Mouse (Mus musculus) erythroid progenitor cell, adult 5-6 weeks (primary cell): ENCODE measurements around the gene Slc38a3. TPM values are rescaled to one million over a fixed set of nuclear protein-coding genes. Genes with fewer than 3 reads are reported as not detected.
A peak's percentile ranks its signal among the peaks of the same experiment; 100 is the strongest.

Source experiments
- ATAC-seq: replicated peaks from 2 replicates; pipeline ENCODE4 v1.8.0; 2016; ENCODE audit warnings: moderate number of reproducible peaks, mild to moderate bottlenecking, moderate TSS enrichment, inconsistent platforms; ENCODE audit not compliant: poor library complexity, low FRiP score, severe bottlenecking
- total RNA-seq, 2 experiments: library from RNA; stranded (forward) in 1 of 2; stranded (reverse) in 1 of 2; fragments of 150-400 nt in 1 of 2; fragments of 186-747, 209-891 nt in 1 of 2; gene quantifications; 2 replicates each; pipeline versions ENCODE4 v1.2.3 to v1.2.4; 2015 to 2017; ENCODE audit warnings: low replicate concordance in 2 of 2

Slc38a3 gene
- total RNA-seq, 2 experiments from 2014 or later, result not detected

DNA sequence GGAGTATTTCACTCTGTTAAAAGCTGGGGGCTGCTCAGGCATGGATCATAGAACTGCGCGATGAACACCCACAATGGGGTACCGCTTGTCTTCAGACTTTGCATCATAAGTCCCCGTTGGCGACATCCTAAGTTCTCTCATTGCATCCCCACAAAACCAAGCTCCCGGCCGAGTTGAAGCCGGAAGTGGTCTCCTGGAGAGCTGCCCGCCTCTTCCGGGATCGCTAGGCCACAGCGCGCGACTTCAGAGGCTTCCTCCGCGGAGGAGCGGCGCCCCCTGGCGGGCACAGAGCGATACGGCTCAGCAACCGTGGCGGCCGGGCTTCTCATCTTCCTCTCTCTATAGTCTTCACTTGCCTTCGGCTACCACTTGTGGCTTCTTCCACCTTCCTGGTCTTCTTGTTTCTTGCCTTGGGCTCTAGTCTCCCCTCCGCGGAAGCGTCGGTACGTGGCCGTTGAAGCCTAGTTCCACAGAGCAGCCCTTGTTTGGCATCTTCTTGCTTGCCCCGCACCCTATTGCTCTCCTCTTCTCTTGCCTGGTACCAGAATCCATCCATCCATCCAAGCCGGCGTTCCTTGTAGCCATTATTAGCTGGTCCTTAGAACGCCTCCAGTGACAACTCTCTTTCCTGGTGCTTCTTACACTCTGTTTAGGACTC, 24.7 kb downstream of the Slc38a3 start:
- peak; percentile 97 for ATAC-seq

DNA sequence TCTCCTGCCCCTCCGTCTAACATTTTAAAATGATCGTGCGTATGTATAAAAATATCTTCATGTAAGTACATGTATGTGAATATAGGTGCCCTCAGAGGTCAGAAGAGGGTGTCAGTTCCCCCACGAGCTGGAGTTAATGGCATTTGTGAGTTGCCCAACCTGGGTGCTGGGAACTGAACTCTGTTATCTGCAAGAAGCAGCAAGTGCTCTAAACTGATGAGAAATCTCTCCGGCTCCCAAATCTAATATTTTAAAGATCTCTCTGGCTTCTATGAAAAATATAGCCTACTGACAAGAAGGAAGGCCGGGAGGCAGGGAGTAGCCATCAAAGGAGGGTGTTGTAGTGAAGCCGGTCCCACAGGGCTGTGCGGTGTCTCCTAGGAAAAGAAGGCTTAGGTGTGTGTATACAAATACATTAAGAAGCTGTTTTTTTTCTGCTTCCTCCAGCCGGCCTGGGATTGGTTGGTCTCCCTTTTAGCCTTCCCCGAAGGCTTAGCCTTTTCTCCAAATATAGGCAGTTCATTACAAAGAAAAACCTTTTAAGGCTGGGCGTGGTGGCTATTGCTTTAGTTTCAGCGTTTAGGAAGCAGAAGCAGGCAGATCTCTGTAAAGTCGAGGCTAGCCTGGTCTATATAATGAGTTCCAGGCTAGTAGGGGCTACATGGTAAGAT, 25.7 kb downstream of the Slc38a3 start:
- no peak for ATAC-seq

DNA sequence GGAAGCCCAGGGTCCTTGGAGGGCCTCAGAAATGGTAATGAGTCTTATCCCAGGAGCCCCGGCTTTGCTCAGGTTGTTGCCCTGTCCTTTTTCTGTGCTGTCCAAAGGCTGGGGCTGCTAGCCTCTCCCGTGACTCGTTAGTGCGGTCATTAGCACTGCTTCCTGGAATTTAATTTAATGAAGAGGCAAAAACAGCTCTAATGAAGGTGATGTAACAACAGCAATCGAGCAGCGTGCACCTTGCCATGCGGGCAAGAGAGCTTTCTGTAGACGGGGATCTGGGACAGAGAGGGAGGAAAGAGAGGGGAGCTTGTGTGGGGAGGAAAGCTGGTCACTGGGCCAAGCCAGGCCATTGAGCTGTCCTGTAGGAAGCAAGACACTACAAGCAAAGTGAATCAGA, 27.7 kb downstream of the Slc38a3 start:
- ATAC-seq, result no peak

DNA sequence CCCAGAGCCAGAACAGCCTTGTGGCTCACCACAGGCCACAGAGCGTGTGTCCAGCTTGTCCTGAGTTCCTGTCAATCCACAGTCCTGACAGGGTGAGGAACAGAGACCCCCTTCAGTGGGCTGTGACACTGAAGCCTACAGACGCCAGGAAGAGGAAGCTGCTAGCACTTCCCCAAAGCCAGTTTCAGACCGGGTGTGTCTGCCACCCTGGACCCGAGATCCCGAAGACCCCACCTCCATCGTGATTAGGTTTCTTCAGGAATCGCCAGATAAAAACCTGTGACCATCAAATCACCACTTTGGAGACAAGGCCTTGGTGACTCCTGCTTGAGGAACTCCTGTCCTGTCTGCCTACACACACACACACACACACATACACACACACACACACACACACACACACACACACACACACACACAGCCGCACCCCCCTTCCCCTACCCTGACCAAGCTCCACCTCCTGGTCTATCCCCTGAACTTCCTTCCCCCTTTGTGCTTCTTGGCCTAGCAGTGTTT, 29.0 kb downstream of the Slc38a3 start:
- no peak for ATAC-seq

DNA sequence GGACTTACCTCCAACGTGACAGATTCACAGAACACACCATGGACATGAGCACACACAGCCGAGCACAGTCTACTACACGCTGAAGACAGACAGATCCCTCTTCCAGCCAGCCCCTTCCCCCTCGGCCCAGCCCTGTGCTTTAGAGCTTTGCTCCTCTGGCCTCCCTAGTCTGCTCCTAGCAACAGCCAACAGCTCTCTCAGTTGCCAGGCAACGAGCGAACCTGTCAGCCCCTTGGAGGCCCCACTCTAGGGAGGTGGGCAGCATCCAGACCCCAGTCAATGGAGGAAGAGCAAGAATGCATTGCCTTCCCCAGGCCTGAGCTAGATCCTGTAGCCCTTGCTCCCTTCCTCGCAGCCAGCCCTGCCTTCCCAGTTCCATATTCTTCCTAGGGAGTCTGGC, 32.3 kb downstream of the Slc38a3 start:
- no peak for ATAC-seq

DNA sequence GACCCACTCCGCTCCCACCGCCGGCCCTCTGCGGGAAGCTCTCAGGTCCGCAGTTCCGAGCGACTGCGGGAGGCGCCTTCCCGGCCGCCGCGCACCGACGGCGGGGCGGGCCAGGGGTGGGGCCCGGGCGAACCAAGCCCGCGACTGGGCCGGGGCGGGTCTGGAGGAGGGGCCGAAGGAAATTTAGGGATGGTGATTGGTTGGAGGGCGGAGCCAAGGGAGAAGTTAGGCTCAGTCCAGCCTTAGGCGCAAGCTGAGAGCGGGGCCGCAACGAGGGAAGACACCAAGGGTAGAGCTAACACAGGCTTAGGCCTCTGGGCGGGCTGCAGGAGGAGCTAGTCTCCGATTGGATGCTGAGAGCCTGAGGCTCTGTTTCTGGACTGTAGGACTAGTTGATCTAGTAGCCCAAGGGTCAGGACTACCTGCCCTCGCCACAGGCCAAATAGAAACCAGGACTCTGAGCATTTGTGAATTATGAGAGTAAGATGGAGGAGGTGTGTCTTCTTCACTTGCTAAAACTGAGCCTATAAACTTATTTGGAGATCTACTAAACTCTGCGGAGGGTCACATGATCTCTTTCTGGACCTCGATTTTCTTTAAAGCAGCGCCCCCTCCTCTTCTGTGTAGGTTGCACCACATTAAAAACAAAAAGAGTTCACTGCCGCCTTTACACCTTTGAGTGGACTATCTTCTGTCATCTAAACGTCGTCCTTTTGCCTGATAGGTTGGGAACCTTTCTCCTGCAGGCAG, 33.9 kb downstream of the Slc38a3 start, which contains the start of gene Gnai2:
Gnai2 (minus strand) TSS at position 89 of the 750 bp plus-strand sequence.
- ATAC-seq, result peak; percentile 80

DNA sequence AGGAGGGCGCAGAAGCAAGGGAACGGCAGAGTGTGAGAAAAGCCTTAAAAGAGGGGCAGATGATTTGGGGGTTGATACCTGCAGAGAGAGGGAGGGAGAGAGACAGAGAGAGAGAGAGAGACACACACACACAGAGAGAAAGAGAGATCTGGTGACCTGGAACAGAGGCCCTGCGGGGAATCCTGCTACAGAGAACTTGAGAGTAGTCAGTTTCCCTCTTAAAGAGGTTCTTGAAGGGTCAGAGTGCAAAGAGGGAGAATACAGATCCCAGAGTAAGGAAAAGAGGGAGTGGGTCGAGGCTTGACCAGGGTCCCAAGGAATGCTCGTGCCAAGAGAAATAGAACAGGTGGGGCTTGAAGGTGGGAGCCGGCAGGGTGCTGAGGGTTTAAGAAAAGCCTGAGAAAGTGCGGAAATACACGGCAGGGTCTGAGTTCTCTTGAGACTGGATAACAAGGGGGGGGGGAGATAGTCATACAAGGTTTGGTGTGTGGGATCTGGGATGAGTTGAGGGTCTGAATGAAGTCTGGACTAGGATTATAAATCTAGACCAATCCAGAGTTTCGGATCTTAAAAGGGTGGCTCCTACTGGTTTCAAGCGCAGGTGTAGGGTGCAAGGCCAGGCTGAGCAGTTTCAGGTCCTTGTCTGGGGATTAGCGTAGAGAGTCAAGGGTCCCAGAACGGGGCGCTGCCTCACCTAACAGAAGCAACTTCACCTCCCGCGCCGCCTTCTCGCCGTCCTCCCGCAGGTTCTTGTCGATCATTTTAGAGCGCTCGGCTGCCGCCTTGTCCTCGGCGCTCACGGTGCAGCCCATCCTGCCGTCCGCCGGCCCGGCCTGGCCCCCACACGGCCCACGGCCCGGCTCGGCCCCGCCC, 34.7 kb downstream of the Slc38a3 start:
- ATAC-seq, result no peak

DNA sequence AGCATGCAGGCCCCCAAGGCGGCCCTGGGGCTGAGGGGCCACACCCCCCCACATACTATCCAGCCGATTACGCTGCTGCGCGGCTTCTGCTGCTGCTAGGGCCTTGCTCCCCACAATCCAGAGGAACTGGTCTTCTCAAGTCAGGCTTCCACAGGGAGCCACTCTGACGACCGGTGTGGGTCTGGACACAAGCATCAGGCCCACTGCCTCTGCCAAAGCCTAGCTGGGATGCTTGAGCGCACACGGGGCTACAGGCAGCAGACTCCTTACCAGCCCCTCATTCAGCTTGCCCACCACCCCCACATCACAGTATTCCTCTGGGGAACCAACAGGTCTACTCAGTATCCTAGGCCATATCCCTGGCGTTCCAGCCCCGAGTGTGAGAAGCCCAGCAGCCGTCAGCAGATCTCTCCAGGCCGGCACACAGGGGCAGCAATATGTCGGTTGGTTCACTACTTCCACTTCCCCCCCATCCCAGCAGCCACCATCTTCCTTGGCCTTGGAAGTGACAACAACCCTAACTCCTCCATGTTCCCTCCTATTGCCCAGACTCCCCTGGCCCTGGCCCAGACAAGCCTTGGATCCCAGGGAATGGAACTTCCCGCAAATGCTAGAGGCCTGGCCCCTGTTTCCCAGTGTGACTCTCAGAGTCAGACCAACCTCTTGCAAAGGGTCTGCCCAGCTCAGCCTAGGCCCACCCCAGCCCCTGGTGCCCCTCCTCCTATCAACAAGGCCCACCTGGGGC, 35.5 kb downstream of the Slc38a3 start:
- peak; percentile 32; the same call in 1 of the 2 replicates for ATAC-seq

DNA sequence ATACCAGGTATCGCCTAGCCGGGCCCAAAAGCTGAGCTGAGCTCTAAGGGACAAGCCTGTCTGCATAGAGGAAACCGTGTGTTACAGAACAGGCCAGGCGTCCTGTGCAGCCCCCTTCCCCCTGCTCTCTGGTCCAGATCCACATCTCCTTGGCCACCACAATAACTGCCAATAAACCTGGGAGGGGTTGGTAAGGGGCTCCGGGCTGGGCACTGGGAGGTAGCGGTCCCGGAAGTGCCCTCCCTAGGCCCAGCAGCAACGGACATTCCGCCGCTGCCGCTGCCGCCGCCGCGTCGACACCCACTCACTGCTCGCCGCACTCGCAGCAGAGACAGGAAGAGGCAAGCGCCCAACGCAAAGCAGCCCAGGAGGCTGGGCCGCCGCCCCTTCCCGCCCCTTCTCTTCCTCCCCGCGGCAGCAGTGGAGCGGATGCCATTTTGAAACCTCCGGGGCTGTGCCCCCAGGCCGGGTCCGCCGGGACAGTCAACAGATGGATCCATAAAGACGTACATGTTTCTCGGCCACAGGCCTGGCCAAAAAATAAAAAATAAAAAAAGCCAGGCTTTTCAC, 36.2 kb downstream of the Slc38a3 start:
- peak; percentile 55 for ATAC-seq

DNA sequence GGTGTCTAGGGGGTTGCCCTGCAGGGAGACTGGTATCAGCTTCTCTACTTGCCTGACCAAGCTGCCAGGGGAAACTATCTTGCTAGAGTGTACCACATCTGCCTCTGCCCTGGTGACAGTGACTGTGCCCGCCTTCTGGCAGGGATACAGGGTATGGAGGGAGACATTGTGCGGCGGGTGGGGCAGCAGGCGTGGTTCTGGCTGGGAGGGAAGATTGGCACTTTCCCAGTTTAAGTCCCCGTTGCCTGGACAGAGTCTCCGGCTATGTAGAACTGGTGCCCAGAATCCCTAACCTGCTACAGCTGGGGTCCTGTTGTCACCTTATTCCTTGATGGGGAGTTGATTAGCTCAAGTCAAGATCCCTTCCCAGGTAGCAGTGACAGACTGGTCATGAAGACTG, 36.9 kb downstream of the Slc38a3 start:
- ATAC-seq, result peak; percentile 68

DNA sequence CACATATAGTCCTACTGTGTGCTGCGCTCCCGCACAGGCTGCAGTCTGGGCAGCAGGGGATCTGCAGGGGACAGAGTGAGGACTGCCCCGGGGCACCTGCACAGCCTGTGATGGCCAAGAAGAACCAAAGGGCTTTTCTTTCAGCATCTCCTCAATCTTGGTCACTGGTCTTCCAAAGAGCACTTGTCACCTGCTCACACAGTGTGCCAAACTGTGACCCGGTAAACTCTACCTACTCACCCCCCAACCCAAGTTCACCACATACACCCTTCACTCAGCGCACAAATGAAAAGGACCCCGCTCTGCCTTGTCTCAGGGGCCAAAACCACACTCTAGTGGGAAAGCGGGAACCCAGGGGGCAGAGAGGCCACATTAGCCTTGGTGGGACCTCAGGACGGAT, 37.5 kb downstream of the Slc38a3 start:
- ATAC-seq, result no peak

DNA sequence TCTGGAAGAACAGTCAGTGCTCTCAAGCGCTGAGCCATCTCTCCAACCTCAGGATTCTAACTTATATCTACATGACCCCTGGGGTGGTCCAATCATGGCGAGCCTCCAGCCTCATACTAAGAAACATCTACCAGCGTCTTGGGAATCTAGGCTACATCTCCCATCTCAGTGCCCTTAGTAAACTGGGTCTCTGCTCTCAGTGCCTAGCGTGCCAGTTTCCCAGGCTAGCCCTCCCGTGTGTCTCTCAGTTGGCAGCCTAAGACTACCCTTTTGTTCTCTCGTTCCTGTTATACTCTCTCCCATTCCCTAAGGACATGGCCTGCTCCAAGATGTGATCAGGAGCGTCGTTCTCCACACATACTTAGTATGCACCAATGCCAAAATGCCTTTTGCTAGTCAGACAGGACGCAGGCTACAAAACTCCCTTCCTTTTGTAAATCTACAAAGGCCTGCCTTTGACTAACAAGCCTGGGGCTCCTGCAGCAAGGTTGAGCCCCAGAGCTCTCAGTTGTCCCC, 38.0 kb downstream of the Slc38a3 start:
- ATAC-seq, result no peak

DNA sequence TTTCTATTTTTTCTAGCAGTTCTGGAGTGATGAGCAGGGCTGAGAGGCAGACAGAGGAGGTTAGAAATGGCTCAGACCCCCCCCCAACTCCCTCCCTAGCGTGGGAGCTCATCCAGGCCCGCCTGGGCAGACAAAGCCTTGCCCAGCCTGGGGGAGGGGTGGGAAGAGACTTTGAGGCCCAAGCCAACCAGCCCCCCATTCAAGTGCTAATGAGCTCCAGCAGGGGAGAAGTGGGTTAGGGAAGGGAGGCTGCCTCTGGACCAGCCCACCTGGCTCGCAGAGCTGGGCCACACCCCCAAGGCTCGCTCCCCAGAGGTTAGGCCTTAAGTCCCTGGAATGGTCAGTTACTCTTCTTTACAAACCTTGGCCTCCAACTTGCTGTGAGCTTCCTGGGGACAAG, 38.8 kb downstream of the Slc38a3 start:
- ATAC-seq, result no peak

DNA sequence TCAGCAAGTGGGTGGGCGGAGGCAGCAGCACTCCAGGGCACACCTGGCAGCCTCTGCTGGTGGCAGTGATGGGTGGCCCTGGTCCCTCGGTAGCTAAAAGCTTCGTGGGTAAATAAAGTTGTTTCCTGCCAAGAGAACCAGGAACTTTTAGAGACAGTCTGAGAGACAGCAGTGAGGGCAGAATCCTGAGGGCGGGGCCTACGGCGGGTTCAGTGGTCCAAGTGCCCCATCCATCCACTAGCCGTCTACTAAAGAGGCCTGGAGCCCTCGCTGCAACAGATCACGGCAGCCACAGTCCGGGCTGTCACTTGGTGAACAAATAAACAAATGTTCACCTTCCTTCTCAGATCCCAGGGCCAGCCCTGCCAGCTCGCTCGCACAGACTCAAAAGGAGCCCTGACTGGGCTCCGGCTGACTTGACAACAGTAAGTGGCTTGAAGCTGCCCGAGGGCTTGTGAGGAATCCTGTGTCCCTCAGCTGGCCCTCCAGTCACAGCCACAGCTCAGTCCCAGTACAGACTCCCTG, 39.4 kb downstream of the Slc38a3 start:
- ATAC-seq, result no peak

DNA sequence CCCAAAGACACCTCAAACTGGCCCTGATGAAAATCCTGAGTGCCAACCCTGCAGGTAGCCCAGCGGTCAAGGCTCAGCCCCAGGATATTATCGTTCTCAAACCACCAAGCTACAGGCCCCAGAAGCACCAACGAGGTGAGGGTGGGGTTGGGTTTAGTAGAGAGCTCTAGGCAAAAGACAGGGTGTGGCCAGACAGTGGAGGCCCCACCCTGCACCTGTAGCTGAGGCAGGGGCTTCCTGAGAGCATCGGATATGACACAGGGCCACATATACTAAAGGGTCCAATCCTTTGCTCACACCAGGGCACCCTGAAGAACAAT, 40.0 kb downstream of the Slc38a3 start:
- ATAC-seq, result no peak

DNA sequence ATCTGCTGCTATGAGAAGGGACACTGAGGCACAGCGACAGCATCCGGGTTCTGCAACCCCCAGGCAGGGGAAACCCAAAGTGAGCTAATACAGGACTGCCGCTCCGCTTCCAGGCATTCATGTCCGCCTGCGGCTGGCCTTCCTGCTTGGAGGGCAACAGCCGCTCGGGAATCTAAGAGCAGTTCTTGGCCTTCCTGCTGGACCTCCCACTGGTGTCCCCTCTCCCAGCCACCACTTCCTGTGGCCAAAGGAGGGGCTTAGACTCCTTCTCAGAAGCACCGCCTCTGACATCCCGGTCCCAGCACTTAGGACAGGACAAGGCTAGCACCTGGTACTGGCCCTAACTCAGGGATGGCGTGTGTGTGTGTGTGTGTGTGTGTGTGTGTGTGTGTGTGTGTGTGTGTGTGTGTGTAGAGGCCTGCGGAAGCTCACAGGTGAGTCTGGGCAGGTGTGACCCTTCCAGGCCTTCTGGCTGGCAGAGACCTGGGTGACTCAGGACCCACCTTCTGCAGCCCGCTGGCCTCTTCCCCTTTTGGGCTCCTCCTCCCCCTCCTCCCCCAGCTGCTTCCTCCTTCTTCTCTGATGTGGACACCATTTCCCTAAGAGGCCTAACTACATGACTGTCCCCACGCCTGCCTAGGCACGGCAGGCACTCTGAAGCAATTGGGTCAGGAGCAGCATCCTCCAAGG, 40.5 kb downstream of the Slc38a3 start:
- ATAC-seq, result no peak

DNA sequence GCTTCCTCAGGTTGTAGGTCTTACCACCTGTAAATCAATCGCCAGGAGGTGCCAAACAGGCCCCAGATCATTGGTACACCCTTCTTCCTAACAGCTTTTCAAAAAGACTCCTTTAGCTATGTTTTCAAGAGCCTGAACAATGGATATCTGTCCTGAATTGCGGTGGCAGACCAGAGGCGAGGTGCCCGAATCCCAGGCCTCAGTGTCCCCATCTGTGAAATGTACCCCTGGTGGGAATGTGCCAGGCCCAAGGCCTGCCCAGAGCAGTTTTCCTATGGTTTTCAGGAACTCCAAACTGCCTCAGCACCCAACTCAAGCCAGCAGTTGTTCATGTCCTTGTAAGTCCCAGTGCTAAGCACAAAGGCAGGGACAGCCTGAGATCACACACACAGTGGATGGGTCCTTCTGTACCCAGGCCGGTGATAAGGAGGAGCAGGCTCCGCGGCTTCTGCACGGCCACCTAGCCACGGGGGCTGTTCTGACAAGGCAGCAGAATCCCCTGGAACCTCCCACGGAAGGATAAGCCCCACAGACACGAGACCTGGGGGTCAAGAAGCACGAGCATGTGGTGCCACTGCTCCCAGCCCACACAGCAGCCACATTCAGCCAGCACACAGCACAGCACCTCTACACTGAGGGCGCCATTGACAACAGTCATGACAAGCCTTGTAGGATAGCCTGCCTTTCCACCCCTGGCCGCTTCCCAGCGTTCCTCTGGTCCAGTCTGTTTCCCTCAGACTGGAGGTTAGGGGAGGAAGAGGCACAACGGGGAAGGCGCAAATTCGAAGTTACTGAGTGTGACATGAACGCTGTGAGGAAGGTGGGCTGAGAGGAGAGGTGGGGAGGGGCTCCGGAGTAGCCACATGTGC, 41.7 kb downstream of the Slc38a3 start:
- no peak for ATAC-seq
